Mouse (Mus musculus) ovary, postnatal 36 days (tissue): ENCODE measurements around the gene Pld6.

Experiments
- DNase-seq: peaks from one replicate; pipeline ENCODE4 v3.0.0; 2022; ENCODE audit warnings: low spot score, mixed read lengths

Pld6 gene

DNA sequence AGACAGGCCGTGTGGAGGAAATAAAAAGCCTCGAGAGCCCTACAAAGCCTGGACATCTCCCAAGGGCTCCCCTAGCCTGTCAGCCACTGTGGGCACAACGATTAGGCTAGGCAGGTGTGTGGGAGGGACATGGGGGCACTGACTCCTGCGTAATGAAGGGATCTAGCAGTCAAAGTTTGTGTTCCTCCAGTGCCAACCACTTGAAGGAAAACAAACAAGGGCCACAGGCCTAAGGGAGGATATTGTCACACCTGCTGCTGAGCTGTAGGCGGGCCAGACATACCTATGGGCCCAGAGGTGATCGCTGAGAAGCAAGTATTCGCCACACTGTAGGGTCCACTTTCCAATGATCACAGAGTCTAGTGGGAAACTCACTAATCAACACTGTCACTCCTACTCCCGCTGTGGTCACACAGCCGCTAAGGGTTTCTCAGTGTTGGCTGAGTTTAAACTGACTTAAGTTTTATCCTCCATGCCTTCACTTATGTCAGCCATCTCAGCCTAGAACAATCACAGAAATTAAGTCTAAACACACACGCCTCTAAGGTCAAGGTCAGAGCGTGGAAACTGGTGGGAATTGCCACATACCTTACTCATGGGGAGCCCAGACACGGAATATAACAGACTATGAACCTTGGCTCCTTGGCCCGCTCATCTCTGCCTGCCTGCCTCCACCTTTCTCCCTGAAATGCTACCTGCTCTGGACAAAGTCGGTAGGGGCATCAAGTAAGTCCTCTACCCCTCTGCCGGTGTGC, 824 bp downstream of the Pld6 start:
- no peak for DNase-seq

GRCm38 (mm10) chr11:59783591-59783990, 3.9 kb downstream of the Pld6 start:
- no peak for DNase-seq

DNA sequence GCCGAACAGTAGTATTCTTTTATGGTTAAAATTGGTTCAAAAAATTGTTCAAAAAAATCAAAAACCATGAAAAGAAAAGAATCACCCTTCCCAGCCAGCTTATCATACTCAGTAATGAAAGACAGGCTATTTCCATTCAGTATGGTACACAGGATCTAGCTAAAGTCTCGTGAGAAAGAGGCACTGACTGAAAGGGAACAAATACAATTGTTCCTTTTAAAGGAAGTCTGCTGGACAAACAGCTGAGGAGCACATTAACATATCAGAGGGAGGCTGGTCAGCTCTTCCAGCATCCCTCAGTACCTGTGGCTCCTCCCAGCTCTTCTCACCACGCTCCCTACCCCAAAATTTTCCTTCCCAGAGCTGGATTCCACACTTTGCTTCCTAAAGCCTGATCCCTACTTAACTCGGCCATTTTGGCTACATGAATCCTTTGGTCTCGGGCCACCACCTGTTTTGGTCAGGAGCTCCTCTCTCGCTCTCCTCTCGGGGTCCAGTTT, 5.3 kb downstream of the Pld6 start:
- no peak for DNase-seq

DNA sequence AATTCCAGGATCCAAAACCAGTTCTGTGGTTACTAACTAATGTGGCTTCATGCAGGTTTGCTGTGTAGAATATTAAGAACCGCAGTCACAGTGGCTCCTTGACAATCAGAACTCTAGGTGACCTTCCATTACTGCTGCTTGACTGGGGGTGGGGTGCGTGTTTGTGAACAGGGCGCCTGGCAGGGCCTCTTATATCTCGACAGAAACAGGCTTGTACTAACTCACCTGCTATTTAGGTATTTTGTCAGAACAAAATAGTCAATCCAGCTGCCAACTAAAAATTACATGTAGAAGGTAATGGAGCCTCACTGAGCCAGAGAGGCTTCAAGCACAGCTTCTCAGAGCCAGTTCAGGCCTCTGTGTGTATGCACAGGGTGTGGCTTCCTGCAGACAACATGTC, 7.2 kb downstream of the Pld6 start:
- DNase-seq = no peak

- DNase-seq = no peak
Observed at GRCm38 (mm10) chr11:59779406-59779805, 8.0 kb downstream of the Pld6 start.

GRCm38 (mm10) chr11:59778874-59779223, 8.6 kb downstream of the Pld6 start:
- no peak for DNase-seq

DNA sequence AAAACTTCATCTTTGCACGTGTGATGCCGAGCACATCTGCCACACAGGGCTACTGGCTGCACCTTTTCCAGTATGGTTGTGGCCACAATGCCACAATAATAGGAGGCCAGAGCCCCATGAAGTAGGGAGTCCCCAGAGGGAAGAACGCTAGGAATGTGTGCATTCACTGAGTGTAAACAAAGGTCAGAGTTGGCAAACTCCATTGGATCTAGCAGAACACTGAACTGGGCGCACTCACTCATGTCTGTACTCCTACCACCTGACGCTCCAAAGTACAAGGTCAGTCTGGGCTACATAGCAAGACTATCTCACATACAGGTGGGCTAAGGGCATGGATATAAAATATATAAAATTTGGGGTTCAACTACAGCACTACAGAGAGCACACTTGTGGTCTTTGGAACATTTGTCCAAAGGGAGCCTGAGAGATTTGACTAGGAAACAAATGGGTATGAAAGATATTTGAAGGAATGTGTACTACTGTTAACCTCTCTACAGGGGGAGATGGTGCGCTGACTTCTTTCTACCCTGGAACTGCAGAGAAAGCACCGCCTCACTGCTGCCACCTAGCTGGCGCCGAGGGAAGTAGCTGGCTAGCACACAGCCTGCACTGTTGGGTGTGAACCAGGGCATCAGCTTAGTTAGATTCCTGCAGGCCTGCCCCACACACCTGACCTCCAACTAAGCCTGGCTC, 9.1 kb downstream of the Pld6 start:
- peak; percentile 71 for DNase-seq

DNA sequence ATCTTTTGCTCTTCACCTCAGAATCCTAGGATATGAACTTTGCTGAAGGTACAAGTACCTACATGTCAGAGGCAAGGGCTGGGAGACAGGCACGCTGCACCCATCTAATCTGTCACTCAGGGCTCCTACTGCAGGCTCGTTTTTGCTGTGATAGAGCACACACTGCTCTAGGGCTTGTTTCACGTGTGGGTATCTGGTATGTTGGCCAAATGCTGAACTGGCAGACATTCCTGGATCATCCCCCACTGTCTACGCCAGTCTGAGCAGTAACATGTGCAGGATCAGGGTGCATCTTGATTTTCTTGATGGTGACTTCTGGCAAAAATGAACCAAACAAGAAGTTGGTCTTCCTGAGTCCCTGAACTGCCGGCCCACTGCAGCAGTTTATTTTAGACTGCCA, 10.2 kb downstream of the Pld6 start:
- DNase-seq = no peak

DNA sequence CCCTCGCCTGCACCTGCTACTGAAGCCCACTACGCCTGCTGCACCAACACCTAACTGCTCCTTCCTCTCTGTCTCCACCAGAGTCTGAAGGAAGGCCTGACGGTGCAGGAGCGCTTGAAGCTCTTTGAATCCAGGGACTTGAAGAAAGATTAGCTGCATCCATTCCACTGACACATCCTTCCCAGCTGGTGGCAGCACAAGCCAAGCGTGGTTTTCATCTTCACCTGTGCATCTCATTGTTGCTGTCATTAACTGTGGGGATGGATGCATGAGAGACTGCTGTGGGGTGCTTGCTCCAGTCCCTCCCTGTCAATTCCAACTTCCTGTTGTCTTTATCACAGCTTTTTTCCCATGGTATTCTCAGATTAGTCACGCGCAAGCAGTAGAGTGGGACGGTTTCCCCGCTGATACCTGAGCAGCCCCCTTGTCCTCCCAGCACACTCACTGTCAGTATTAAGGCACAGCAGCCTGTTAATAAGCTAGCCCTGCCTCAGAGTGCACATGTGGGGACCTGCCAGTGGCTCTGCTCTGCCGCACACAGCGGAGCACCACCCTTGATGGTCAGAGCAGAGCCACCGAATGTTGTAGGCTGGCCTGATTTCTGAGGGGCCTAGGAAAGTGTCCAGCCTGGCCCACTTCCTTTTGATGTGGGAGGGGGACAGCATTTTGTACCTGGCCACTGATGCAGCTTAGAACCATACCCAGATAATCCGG, 11.9 kb downstream of the Pld6 start:
- no peak for DNase-seq

GRCm38 (mm10) chr11:59774522-59774921, 12.9 kb downstream of the Pld6 start:
- no peak for DNase-seq

- DNase-seq = no peak
Observed at GRCm38 (mm10) chr11:59772902-59773301, 14.5 kb downstream of the Pld6 start.

DNA sequence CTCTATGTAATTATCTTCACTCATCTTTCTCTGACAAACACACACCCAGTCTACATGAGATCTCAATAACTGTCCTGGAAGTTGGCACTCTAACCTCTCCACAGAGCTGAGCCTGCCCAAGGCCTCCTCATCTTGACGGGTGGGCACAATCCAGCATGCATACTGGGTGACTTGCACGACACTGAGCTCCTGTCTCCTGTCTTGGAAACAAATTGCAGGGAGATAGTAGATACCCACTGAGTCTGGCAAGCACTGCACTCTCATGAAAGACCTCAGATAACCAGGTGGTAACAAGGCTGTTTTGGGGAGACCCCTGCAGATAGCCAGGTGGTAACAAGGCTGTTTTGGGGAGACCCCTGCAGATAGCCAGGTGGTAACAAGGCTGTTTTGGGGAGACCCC, 15.2 kb downstream of the Pld6 start:
- no peak for DNase-seq

- DNase-seq = no peak
Observed at GRCm38 (mm10) chr11:59770753-59771152, 16.7 kb downstream of the Pld6 start.

DNA sequence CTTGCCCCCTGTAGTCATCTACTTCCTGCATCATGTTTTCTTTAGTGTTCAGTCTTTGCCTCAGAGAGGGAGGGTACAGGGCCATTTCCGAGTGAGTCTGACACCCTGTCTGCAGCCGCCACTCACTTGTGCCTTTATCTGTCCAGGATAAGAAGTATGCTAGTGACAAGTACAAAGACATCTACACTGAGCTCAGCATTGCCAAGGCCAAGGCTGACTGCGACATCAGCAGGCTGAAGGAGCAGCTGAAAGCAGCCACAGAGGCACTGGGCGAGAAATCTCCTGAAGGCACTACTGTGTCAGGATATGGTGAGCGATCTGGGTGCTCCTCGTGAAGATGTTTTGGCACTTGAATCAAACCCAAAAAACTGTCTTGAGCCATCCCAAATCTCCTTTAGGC, 17.7 kb downstream of the Pld6 start:
- DNase-seq = no peak

DNA sequence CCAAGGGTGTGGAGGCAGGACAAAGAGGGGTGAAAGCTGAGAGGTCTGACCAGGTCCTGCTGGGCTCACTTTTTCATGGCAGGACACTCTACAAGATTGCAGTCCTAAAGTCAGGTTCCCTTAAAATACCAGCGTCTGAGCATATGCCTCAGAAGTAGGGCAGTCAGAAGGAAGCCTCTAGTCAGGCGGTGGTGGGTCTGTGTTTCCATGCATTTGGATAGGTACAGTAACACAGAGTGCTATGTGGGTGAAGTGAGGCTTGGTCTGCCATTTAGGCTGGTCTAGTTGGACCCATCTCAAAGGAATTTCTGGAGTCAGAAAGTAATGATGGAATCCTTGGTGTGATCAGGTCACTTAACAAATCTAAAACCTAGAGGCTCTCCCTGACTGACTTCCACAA, 18.1 kb downstream of the Pld6 start:
- DNase-seq = no peak

- DNase-seq = no peak
Observed at GRCm38 (mm10) chr11:59760796-59761195, 26.6 kb downstream of the Pld6 start.

GRCm38 (mm10) chr11:59759626-59760025, 27.8 kb downstream of the Pld6 start:
- DNase-seq = no peak

- DNase-seq = peak; percentile 54
Observed at GRCm38 (mm10) chr11:59759178-59759577, 28.3 kb downstream of the Pld6 start.

- DNase-seq = no peak
Observed at GRCm38 (mm10) chr11:59758191-59758985, 29.1 kb downstream of the Pld6 start.

DNA sequence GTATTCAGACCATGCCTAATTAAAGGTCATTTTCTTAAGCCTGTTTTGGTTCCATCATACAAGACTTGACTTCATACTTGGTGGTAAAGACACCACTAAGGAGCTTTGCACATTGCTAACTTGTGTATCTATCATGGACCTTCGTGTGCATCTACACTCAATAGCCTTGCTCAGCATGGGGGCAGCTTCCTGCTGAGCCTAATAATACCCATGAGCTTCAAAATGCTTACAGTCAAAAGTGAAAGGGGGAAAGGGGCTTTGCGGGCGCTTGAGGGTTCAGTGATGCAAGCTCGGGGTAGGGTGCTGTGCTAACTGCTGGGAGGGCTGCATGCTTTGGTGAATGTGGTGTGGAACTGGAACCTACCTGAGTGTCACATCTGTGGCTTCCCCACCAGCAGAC, 31.1 kb downstream of the Pld6 start:
- DNase-seq = no peak

- DNase-seq = no peak
Observed at GRCm38 (mm10) chr11:59754504-59754903, 32.9 kb downstream of the Pld6 start.

DNA sequence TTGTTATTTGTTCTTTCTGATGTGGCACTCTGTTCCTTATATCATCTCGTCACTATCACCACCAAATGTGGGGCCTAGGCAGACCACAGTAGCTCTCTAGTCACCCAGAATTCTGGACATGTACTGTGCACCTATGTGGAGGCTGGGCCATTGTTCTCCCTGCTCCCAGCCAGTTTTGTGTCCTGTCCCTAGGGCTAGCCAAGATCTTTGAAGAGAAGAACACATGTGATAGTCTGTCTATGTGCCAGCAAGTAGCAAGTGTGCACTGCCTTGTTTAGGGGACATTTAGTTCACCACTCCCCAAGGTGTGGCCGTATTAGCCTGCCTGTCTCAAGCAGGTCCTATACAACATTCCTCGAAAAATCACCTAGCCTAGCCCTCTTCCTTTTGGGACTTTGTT, 38.4 kb downstream of the Pld6 start:
- no peak for DNase-seq
